Mouse (Mus musculus) kidney, postnatal 10 days (tissue): ENCODE data around the gene Vps13d.

ENCODE experiments used
- DNase-seq: peaks from one replicate; pipeline ENCODE4 v3.0.0; 2021; ENCODE audit warnings: mixed read lengths

Gene Vps13d

GRCm38 (mm10) chr4:145073728-145074127 is 121.1 kb downstream of the Vps13d start:
- DNase-seq = no peak

GRCm38 (mm10) chr4:145071942-145072341 is 122.9 kb downstream of the Vps13d start:
- DNase-seq = no peak

GRCm38 (mm10) chr4:145067019-145067680 is 127.7 kb downstream of the Vps13d start:
- no peak for DNase-seq

DNA sequence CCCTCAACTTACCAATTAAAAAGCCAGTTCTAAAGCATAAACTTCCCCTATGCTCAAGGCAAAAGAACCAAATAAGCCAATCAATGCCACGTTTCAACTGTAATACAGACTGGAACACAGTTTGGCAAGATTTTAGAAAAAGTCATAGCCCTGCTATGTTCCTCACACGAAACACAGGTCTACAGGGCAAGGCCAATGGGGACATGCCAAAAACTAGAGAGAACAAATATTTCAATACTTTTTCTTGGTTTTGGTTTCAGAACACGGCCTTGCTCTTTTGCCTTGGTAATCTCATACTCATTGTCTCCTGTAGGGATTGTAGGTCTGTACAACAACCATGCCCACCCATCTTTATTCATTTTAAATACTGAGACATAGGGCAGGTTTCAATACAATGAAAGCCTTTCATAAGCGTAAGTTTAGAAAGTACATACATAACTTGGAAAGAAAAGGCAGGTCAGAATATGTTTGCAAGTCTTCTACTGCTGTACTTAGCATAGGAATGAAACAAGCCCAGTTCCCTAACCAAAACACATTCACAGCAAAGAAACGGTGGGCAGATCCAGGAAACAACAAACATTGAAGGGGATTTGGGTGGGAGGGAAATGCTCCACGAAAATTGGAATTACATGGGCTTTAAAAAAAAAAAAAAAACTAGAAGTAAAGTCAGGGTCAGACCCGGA is 128.3 kb downstream of the Vps13d start:
- no peak for DNase-seq

GRCm38 (mm10) chr4:145058749-145059442 is 135.9 kb downstream of the Vps13d start:
- no peak for DNase-seq

DNA sequence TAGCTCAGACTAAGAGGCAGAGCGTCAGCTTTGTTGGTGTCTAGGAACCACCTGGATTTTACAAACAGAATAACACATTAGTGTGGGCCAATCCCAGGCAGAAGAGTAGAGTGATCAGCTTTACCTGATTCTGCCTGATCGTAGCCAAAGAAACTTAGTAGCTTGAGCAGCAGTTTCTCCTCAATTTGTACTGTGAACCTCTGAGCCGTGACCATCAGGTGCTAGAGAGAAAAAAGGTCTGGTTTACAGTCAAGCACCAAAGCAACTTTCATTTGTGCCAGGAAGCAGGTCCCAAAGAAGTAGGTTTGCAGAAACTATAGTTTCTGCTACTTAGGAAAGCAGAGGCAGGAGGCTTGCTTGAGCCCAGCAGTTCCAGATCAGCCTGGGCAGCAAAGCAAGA is 138.5 kb downstream of the Vps13d start:
- no peak for DNase-seq

- DNase-seq = no peak
Measured at GRCm38 (mm10) chr4:145055792-145056191, 139.0 kb downstream of the Vps13d start.

GRCm38 (mm10) chr4:145054369-145054768 is 140.4 kb downstream of the Vps13d start:
- no peak for DNase-seq

DNA sequence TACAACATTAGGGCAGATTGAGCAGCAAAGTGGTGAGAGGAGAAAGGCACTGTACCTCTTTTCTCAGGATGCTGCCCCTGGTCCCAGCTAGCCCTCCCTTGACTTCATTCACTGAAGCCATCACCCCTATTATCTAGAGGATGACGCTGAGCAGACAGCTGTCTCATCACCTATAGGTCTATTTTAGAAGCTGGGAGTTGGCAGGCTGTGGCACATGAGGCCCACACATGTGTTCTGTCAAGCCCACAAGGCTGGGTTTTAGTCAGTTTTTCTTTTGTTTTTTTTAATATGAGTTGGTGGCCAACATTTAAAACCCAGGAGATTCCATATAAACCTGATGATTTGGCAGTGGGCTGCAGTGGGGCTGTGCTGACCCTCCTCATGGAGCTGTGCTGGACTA is 142.1 kb downstream of the Vps13d start:
- DNase-seq = no peak

DNA sequence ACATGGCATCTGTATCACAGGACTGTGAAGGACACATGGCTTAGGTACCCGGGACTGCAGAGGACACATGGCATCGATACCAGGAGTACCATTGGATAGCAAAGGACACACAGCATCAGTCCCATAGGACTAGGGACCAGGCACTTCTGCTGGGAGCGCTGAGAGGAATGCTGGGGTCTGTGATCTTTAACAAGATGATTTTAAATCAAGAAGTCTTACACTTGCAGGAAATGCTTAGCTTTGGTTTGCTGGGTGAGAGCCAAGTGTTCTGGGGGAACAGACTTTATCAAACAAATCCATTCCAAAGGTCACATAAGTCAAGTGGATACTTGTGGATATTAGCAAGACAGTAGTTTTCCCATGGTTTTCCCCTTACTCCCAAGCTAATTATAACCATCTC is 142.5 kb downstream of the Vps13d start:
- DNase-seq = peak; percentile 83

- no peak for DNase-seq
Measured at GRCm38 (mm10) chr4:145051209-145051969, 143.4 kb downstream of the Vps13d start.

- peak; percentile 39 for DNase-seq
Measured at GRCm38 (mm10) chr4:145050518-145051208, 144.1 kb downstream of the Vps13d start.

GRCm38 (mm10) chr4:145047964-145048363 is 146.8 kb downstream of the Vps13d start:
- no peak for DNase-seq

DNA sequence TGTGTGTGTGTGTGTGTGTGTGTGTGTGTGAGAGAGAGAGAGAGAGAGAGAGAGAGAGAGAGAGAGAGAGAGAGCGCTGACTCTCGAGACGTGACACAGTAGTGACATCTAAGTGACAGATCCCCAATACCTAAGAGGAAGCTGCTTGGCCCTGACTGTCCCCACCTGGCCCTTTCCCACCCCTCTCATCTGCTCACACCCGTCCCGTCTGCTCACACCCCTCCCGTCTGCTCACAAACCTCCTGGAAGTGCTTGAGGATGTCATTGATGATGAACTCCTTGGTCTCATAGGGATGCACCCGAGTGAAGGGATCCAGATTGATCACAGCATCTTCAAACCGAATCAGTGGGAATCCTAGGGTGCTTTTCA is 148.8 kb downstream of the Vps13d start:
- DNase-seq = no peak

DNA sequence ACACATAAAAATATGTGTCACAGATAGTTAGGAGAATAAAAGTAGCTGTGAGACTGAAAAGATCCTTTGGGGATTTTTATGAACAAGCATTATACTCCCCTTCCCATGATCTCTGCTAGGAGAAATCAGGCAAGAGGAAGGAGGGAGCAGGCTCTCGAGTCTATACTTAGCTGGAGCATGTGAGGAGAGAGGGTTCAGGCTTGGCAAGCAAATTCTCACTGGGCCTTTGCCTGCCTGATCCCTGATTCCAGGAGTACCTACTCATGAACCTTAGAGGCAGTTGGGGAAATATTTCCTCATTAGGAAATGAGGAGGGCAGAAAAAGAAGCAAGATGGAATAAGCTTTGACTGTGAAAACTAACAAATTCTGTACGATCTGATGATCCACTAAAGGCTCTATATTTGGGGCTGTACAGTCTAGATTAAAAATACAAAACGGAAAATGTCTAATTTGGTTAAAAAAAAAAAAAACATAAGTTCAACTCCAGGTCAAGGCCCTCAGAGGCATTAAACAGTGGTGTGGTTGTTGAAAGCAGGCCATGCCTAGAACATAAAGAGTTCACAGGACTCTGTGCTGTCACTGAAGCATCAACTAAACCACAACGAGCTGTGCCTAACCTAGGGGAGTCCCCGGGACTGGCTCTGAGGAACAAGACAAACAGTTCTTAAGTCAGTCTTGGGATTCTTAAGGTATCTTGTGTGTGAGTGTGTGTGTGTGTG is 149.3 kb downstream of the Vps13d start:
- no peak for DNase-seq

DNA sequence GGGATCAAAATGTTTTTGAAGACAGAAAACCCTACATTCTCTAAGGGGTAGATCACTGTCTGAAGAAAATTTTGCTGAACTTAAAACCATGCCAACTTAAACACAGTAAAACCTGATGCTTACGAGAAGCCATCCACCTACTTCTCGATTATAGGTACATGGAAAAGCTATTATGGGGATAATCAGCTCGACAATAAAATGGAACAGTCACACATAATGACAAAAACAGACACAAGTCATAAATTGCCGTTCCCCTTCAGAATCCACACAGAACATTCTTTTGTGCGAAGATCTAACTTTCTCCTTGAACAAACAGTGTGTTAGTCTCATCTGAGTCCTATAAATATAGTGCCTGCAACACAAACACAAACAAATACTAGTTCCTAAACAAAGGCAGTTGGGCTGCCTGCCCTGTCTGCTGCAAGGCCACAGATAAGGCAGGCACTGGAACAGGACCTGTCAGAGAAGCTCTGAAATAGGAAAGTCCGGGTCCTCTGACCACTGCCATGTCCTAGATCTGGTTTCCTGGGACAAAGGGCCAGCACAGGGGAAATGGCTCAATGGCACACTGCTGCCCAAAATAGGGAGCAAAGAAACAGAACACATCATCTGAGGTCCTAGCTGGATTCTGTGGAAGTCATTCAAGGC is 153.5 kb downstream of the Vps13d start:
- DNase-seq = no peak

DNA sequence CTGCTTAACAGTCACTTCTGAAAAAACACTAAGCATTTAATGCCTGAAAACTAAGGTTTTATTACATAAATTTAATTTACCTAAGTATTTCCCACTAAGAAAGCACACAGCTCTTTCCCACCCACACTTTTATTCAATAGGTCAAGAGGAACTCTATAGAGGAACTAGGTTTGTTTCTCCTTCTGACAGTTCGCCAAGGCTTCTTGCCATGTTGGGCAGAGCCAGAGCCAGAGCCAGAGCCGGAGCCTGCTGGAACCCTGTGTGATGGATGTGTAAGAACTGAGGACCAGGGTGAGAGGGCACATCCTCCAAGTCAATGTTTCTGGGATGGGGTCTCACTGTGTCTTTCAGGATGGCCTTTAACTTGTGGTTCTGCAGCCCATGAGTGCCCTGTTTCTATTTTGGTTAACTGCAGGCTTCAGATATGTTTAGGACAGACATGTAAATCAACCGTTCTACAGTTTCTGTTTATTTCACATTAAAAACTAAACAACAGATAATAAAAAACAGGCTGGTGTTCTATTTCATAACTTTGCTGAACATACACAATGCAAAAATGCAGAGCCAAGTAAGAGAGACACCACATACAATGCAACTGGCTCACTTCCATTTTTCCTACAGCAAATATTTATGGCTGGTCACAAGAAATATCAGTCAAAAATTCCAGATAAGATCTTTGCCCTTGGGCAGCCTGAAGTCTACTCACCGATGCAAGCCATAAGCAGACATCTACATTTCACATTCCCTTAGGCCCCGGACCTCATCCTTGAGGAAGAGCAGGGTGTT is 157.0 kb downstream of the Vps13d start:
- DNase-seq = no peak

- no peak for DNase-seq
Measured at GRCm38 (mm10) chr4:145037006-145037405, 157.8 kb downstream of the Vps13d start.

- no peak for DNase-seq
Measured at GRCm38 (mm10) chr4:145035450-145035849, 159.4 kb downstream of the Vps13d start.

DNA sequence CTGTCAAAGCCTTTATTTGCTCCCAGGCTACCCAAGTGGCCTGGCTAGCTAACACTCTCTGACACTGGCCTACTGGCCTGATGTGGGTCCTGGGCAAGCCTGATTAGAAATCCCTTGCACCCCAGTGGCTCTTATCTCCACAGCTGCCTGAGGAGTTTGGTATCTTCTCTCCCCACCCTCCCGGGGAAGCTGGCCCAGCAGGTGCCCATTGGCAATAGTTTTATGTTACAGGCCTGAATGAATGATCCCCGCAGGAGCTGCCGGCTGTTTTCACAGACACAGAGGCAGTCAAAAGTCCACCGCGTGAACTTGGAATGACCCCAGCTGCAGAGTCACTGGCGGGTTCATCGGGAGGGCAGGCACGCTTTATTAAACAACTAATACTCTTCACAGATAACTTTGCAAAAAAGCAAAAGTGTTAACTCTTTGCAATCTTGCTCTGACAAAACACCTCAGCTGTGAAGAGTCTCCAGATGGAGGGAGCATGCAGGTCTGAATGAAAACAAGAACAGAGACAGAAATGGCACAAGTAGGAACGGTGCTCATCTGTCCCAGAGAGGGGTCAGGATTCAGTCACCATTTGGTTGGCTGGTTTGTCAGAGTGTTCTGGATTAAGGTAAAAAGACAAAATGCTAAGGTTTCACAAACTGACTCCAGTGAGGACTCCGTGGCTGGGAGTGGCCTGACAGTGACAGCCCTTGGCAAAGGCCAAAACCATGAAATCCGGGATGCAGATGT is 160.1 kb downstream of the Vps13d start:
- peak; percentile 86 for DNase-seq
